Mouse (Mus musculus) left cerebral cortex, postnatal 25 days (tissue): ENCODE data around the gene March1. TPM values are rescaled to one million over a fixed set of nuclear protein-coding genes. Genes with fewer than 3 reads are reported as not detected.
A peak's percentile ranks its signal among the peaks of the same experiment; 100 is the strongest.

Source experiments
- DNase-seq, 2 experiments: peaks; one replicate each; pipeline ENCODE4 v3.0.0; 2022; ENCODE audit warnings: low spot score in 2 of 2, mixed read lengths in 1 of 2
- intact Hi-C: fragments of 180-260 bp; cut with DNase I; formaldehyde crosslinking; loops from one replicate; pipeline ENCODE4 v1.15.1; 2025
- total RNA-seq, 2 experiments: library from RNA; stranded (reverse); gene quantifications; 2 replicates each; pipeline ENCODE4 v1.2.3; 2021

Gene March1
- total RNA-seq, 2 experiments from 2014 or later: 42.8 to 46.1 TPM

GRCm38 (mm10) chr8:66210294-66210693 is 592.6 kb downstream of the March1 start:
- no peak for DNase-seq
- intact Hi-C loops: no loop called here

DNA sequence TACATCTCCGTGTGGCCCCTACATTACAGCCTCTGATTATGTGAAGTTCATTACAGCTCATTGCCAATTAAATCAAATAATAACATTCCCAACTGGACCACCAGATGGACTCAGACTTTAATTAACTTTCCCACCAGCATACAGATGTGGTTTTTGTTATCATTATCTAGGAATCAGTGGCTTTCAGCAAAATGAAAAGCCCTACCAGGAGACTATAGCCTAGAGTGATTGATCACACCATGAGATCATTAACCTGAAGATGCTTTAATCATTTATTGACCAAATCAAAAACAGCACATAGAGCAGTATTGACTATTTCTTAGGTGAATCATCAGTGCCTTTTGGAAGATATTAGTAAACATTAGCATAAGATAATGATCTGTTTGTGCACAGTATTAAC is 602.3 kb downstream of the March1 start:
- intact Hi-C loops: no loop called here
- DNase-seq: no peak

DNA sequence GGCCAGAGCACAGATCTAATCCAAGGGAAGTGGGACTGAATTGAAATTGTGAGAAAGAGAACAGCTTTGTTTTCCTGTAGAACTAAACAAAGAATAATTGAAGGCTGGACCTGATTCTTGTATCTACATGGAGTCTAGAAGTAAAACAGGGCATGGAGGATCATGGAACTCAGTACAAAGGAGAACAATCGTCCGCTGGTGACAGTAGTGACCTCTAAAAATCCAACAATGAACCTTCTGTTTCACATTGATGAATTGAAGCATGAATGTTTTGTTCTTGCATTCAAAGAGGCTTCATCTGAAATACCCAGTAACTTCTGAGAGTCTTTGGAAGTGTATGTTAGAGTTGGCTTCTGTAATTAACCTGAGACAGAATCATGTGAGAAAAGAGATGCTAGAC is 612.2 kb downstream of the March1 start:
- intact Hi-C loops: no loop called here
- DNase-seq: no peak

DNA sequence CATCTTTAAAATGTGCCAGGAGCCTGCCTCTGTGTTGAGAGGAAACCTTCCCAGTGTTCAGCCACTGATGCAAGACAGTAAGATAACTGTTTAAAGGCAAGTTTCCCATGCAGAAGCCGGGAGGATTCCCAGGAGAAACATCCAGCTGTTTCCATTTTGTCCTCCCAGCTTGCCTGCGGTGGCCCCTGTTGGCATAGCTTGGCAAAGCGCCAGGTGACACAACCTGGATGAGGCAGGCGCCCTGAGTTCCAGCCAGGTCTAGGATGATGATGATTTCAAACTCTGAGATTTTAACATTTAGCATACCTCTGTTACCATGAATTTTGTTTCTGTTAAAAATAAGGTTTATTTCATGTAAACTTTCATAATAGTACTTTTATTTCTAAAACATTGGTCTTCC is 651.8 kb downstream of the March1 start:
- intact Hi-C loops: no loop called here
- no peak for DNase-seq

- DNase-seq: peak in 1 of 2 experiments; percentile 7
- intact Hi-C loops: no loop called here
Observed at GRCm38 (mm10) chr8:66270116-66270515, 652.4 kb downstream of the March1 start.

DNA sequence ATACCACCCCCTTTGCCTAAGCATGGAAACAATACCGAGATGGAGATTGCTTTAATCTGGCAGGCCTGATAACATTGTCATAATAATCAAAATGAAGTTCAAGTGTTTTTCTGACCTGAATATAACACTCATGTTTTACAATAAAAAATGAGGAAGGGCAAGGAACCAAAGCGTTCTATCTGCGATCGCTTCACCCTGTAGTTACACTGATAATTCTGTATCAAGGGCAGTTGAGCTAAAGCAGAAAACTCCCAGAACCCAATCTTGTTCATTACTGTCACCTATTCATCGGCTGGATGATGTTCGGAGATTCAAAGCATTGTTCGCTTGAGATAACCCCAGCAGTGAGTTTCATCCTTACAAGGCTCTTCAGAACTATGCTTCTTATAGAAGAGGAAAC is 700.1 kb downstream of the March1 start:
- DNase-seq: no peak
- intact Hi-C loops: no loop called here

DNA sequence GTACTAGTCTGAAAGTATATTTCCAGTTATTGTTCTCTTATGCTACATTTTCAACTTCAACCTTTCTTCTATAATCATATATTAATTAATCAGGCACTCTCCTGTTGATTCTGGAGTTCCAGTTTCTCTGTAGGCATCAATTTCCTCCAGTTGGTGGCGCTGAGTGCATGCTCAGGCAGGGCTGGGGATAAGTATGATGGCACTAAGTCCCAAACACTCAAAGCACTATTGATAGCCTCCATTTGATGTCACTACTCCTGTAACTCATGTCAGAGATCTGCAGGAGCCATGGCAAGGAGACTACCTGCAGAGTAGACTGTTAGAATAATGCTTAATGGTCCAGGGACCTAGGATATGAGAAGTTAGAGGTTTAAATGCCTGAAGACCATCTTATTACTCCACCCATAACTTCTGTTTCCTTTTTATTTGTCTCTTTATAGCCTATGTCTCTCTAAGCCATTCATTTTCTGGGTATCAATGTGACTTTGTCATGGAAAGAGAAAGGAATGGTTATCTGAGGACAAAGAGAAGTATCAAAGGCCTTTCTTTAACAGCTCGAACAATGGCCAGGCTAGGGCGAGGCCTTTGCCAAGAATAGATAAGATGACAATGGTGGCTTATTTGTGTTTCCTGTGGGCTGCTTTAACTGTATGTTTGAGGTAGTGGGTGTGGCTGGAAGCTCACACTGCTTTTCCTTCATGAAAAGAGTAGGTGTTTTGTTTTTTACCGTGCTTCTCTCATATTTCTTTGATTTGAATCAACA is 705.5 kb downstream of the March1 start:
- intact Hi-C loops: loop anchor here (2.0 to 5.0 kb wide), 2 partner anchors 118 to 174 kb away; no protein-coding TSS in a partner anchor

GRCm38 (mm10) chr8:66326396-66326795 is 708.7 kb downstream of the March1 start:
- DNase-seq: no peak
- intact Hi-C loops: no loop called here

More for the DNA sequence above, 705.5 kb downstream of the March1 start:
- DNase-seq: no peak

DNA sequence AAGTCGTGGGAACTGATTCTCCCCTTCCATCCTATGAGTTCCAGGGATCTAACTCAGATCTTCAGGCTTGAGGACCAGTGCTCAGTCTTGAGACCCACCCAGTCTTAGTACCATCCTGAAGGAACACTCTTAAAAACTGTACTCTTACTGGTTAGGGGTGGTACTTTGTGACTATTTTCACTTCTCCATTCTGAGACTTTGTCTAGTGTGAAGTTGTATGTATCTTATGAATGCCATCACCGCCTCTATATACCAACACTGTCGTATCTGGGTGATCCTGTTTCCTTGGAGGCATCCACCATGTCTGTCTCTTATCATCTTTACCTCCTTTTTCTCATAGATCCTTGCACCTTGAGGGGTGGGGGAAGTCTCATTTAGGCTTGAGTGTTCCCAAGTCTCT is 714.5 kb downstream of the March1 start:
- intact Hi-C loops: no loop called here
- DNase-seq: no peak

GRCm38 (mm10) chr8:66334265-66334664 is 716.6 kb downstream of the March1 start:
- DNase-seq: no peak
- intact Hi-C loops: no loop called here

GRCm38 (mm10) chr8:66339551-66339950 is 721.9 kb downstream of the March1 start:
- intact Hi-C loops: no loop called here
- no peak for DNase-seq

DNA sequence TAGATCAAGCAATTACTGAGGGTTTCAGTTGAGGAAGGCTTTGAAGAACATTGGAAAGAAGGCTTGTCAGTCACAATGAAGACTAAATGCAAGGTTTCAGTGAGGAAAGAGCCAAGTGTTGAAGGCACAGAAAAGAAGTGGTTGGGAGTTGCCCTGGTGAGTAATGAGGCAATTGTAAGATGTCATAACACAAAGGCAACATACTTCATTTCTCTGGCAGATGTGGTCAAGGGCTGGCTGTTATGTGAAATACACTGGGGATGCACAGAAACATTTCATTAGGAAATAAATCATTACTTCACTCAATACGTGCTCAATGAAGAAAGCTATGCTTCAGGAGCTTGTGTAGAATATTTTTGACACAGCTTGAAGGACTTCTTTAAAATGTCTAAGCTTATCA is 725.2 kb downstream of the March1 start:
- intact Hi-C loops: no loop called here
- DNase-seq: no peak

DNA sequence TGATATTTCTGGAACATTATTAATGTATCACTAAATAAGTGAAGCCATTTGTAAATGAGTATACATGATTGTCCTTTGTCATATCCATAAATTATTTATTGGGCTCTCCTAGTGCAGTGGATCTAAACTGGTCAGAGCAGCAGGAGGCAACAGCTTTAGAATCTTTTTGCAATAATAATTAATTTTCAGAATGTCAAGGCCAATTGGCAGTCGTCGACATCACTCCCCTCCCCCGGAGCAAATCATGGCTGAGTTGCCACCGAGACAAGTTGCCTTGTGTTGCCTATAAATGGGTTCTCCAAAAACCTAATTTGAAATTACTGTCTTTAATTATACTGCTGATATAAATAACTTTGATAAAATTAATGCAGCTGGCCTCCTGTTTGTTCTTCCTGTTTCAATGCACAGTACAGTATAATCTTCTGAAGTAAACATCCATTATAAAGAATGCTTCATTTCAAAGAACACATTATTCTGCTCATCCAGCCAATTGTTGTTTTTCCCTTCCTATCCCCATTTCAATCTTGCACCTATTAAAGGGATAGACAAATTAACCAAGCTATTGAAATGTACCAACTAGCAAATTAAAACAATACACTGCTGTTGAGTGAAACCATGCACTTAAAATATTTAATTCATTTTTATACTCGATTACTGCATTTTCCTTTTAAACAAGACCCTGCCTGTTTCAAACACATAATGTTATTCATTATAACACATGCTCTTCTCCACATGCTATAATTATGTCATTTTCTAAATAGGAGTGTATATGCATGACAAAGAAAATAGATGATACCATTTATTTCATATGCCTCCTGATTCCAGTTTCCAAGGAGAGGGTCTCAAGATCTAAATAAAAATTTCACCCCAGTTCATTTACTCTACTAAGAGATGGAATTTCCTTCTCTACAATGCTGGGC is 745.4 kb downstream of the March1 start:
- DNase-seq: no peak
- intact Hi-C loops: no loop called here

DNA sequence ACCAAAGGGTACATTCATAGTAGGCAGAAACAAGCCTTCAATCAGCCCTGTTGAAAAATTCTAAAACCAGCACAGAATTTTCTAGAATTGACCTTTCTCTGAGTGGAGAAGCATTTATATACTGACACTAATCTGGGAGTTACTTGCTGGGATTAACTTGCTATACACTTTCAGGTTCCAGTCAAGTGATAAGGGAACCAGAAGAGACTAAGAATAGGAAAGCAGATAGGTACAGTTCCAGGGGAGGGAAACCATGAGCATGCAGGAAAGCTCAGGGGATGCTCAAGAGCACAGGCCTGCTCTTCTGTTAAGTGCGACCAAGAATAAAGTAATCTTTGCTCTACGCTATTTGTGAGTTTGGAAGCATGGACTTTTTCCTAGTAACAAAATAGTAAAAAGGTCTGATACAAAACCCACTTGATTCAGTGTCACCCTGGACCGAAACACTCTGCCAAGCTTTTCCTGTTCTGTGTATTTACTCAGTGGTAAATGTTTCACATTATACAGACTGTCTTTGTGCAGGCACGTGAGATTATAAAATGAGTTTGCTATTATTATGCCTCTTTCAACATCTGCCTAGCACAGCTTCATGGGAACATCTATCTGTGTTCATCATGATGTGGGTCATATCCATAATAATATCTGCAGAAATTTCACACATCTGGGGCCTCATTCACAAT is 766.1 kb downstream of the March1 start:
- DNase-seq: no peak
- intact Hi-C loops: no loop called here

GRCm38 (mm10) chr8:66386008-66386407 is 768.3 kb downstream of the March1 start:
- DNase-seq: no peak
- intact Hi-C loops: no loop called here

- intact Hi-C loops: no loop called here
- peak in 1 of 2 experiments; percentile 20 for DNase-seq
Observed at GRCm38 (mm10) chr8:66388693-66389092, 771.0 kb downstream of the March1 start.

GRCm38 (mm10) chr8:66391554-66391953 is 773.9 kb downstream of the March1 start:
- DNase-seq: peak in 1 of 2 experiments; percentile 23
- intact Hi-C loops: no loop called here

DNA sequence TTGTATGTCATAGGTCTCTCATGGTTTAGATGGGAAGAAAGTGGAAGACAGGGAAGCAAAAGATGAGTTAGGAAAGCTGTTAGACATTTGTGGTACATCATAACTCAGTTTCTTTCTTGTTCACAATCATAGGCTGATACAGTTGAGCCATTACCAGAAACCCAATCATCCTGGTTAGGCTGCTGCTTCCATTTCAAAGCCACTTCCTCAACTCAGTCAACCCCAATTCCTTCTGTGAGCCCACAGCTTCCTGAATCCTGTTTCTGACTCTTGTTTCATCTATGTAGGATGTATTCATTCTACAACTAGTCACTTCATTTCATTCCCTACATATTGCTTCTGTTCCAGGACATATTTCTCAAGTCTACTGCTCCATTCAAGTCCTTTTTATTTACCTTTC is 775.2 kb downstream of the March1 start:
- intact Hi-C loops: no loop called here
- DNase-seq: no peak

- intact Hi-C loops: no loop called here
- no peak for DNase-seq
Observed at GRCm38 (mm10) chr8:66394148-66394547, 776.4 kb downstream of the March1 start.

GRCm38 (mm10) chr8:66397811-66398210 is 780.1 kb downstream of the March1 start:
- no peak for DNase-seq
- intact Hi-C loops: no loop called here
